Mouse (Mus musculus): ENCODE results near the gene Ankrd6. TPM values are rescaled to one million over a fixed set of nuclear protein-coding genes. Genes with fewer than 3 reads are reported as not detected.

Ankrd6 gene
- polyA plus RNA-seq, 1 experiment from 2014 or later, result 5.6 TPM

- no peak overlapping the region for H3K4me2 ChIP-seq (ENCODE audit: low read depth, low read length)
- peaks cover 4% of the 10 kb centered on the region; the same call in 1 of the 2 replicates for H3K9me3 ChIP-seq (replicated peaks; ENCODE audit: control insufficient read depth, low read length)
- no peak overlapping the region for H3K9ac ChIP-seq (ENCODE audit: low read length)
- no peak overlapping the region for H3K27ac ChIP-seq (ENCODE audit: low read length)
- H3K4me1 ChIP-seq (ENCODE audit: control insufficient read depth, insufficient read depth, low read length), result no peaks in the 10 kb centered on the region
- no peaks in the 10 kb centered on the region for H3K27me3 ChIP-seq (ENCODE audit: control insufficient read depth, insufficient read depth, low read length)
- WGBS, result 90% methylated on average over 7 of the region's 7 CpGs
- H3K36me3 ChIP-seq (ENCODE audit: control insufficient read depth, insufficient read depth), result peaks cover 34% of the 10 kb centered on the region
- no peak overlapping the region for H3K4me3 ChIP-seq (ENCODE audit: low read length)
- ATAC-seq (replicated peaks; ENCODE audit: extremely low read depth, insufficient read depth, low FRiP score), result no peak
Observed at GRCm38 (mm10) chr4:32767471-32767870, 183.2 kb downstream of the Ankrd6 start.

- Histone ChIP-seq H3K4me3 (ENCODE audit: low read length) (no peak overlapping the region), H3K36me3 (ENCODE audit: control insufficient read depth, insufficient read depth) (peaks cover 44% of the 10 kb centered on the region)
- ATAC-seq (replicated peaks; ENCODE audit: extremely low read depth, insufficient read depth, low FRiP score), result no peak
Observed at GRCm38 (mm10) chr4:32757430-32757829, 193.2 kb downstream of the Ankrd6 start.

More at GRCm38 (mm10) chr4:32757430-32757829, 193.2 kb downstream of the Ankrd6 start:
- no peaks in the 10 kb centered on the region for H3K9me3 ChIP-seq (replicated peaks; ENCODE audit: control insufficient read depth, low read length)
- H3K9ac ChIP-seq (ENCODE audit: low read length), result no peak overlapping the region
- no peak overlapping the region for H3K27ac ChIP-seq (ENCODE audit: low read length)
- H3K4me1 ChIP-seq (ENCODE audit: control insufficient read depth, insufficient read depth, low read length), result no peaks in the 10 kb centered on the region
- no peaks in the 10 kb centered on the region for H3K27me3 ChIP-seq (ENCODE audit: control insufficient read depth, insufficient read depth, low read length)
- H3K4me2 ChIP-seq (ENCODE audit: low read depth, low read length), result no peak overlapping the region
- WGBS, result 86% methylated on average over 2 of the region's 2 CpGs

Other genes with a start within 250 kb of the Ankrd6 start
- 107 and 109 TPM in 2 replicates for gene Lyrm2, start 150.6 kb downstream of the Ankrd6 start, polyA plus RNA-seq (2015; fragmentation: Nextera tagmentation; extraction: Ambion mirVana)
- gene Rragd, start 32.2 kb upstream of the Ankrd6 start, polyA plus RNA-seq (2015; fragmentation: Nextera tagmentation; extraction: Ambion mirVana), result 41.9 and 44.7 TPM in 2 replicates
- gene Ube2j1, start 80.6 kb upstream of the Ankrd6 start, polyA plus RNA-seq (2015; fragmentation: Nextera tagmentation; extraction: Ambion mirVana), result 32.9 and 35.3 TPM in 2 replicates
- gene Gabrr2, start 112.2 kb upstream of the Ankrd6 start, polyA plus RNA-seq (2015; fragmentation: Nextera tagmentation; extraction: Ambion mirVana), result 0.17 and 0.69 TPM in 2 replicates
- gene Gabrr1, start 181.7 kb upstream of the Ankrd6 start, polyA plus RNA-seq (2015; fragmentation: Nextera tagmentation; extraction: Ambion mirVana), result 0.09 and 0.12 TPM in 2 replicates
- 2.6 and 2.9 TPM in 2 replicates for gene Pm20d2, start 238.9 kb upstream of the Ankrd6 start, polyA plus RNA-seq (2015; fragmentation: Nextera tagmentation; extraction: Ambion mirVana)

All from heart, embryonic 16.5 days (tissue).